In the genomic region with DNA sequence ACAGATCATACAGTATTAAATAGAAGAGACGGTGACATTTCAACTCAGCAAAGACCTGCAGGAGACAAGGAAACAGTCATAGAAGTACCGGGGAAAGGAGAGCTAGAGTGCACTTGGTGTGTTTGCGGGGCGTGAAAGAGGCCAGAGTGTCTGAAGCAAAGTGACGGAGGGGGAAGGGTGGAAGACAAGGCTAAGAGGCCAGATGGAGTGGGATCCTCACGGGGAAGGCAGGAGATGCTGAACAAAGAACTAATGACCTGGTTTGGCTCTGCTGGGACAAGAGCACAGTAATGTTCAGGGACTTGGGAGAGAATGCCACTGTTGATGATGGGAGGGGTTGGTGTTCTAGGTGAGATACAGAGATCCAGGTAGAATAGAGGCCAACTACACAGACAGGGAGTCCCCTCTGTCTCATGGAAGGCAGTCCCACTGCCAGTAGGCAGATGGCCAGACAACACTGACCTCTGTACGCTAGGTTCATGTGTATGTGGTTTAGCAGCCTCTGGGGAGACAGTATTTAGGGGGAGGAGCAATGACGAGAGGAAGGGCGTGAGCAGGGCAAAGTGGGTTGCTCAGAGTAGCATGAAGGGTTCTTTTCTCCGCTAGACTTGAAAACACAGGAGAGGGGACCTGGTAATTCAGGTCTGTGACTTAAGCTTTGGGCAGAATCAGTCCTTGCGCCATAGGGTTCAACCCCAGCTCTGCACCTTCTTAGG, we compare ENCODE assay signal across 8 mouse cellular contexts. TPM values are rescaled to one million over a fixed set of nuclear protein-coding genes. Genes with fewer than 3 reads are reported as not detected.
DNase-seq lines count a peak whose midpoint lies in the region; ATAC-seq lines count a peak whose summit lies in the region.

No protein-coding gene starts in this region.

- no peak for DNase-seq in heart, embryonic 10.5 days (ENCODE audit: low spot score)
- no peak for DNase-seq in heart, postnatal 25 days (ENCODE audit: low spot score)
- DNase-seq in B cell, adult 2 months: peak; percentile 71 to 76
- DNase-seq in adrenal gland, postnatal 36 days: no peak
- DNase-seq in urinary bladder, adult 2 months (ENCODE audit: low spot score): no peak
- DNase-seq in urinary bladder, postnatal 10 days (ENCODE audit: low spot score): no peak

- intact Hi-C loops in heart, postnatal 25 days (cut with DNase I): loop anchor here (5.0 kb wide), 1 partner anchor 51 kb away; no protein-coding TSS in a partner anchor

- 63% methylated on average over 11 of the region's 11 CpGs for WGBS in heart, embryonic 10.5 days
- 63% methylated on average over 11 of the region's 11 CpGs for WGBS in hindbrain, embryonic 15.5 days

- no peak overlapping the region for H3K9ac ChIP-seq in hindbrain, embryonic 15.5 days

- no peak for ATAC-seq in hindbrain, embryonic 15.5 days (ENCODE audit: low FRiP score, low read depth)
- peak; percentile 65 for ATAC-seq in megakaryocyte, adult 5-6 weeks (ENCODE audit: poor library complexity, severe bottlenecking)

- H3K4me3 ChIP-seq in heart, embryonic 10.5 days: no peak overlapping the region
- no peak overlapping the region for H3K4me3 ChIP-seq in hindbrain, embryonic 15.5 days

- no peaks in the 10 kb centered on the region for H3K36me3 ChIP-seq in heart, embryonic 10.5 days
- peaks cover 9% of the 10 kb centered on the region; the same call in 1 of the 2 replicates for H3K36me3 ChIP-seq in hindbrain, embryonic 15.5 days

- peak overlapping the region; percentile 73; the same call in 1 of the 2 replicates for H3K27ac ChIP-seq in heart, embryonic 10.5 days
- H3K27ac ChIP-seq in hindbrain, embryonic 15.5 days (replicated peaks): 0 out of 2 replicates have a peak overlapping the region, but pooled peaks have one; percentile 17

- no peak overlapping the region for H3K4me2 ChIP-seq in hindbrain, embryonic 15.5 days

- no peaks in the 10 kb centered on the region for H3K27me3 ChIP-seq in heart, embryonic 10.5 days (ENCODE audit: insufficient read depth, poor library complexity, severe bottlenecking)
- no peaks in the 10 kb centered on the region for H3K27me3 ChIP-seq in hindbrain, embryonic 15.5 days

- peaks cover 57% of the 10 kb centered on the region for H3K4me1 ChIP-seq in heart, embryonic 10.5 days
- H3K4me1 ChIP-seq in hindbrain, embryonic 15.5 days (replicated peaks): peaks cover 17% of the 10 kb centered on the region

- no peaks in the 10 kb centered on the region for H3K9me3 ChIP-seq in heart, embryonic 10.5 days
- H3K9me3 ChIP-seq in hindbrain, embryonic 15.5 days: no peaks in the 10 kb centered on the region

RNA-seq across cellular contexts. Expression of gene Spns2, which starts 23.6 kb away (rescaled TPM):
- 5.7 and 7.1 TPM in 2 replicates for polyA plus RNA-seq in heart, embryonic 10.5 days (2016; fragmentation: Nextera tagmentation; extraction: Ambion mirVana)
- 10 to 100 TPM in 1 of 2 experiments, 1 to 10 TPM in 1; 9.2 to 12.9 TPM for total RNA-seq in heart, postnatal 25 days (2021)
- 9.7 and 11.4 TPM in 2 replicates for polyA plus RNA-seq in hindbrain, embryonic 15.5 days (2015; fragmentation: Nextera tagmentation; extraction: Ambion mirVana)
- 2.8 and 2.9 TPM in 2 replicates for total RNA-seq in megakaryocyte, adult 5-6 weeks (2015)
- 0.15 and 4.8 TPM in 2 replicates for total RNA-seq in megakaryocyte, adult 5-6 weeks (2017)
- 1 to 10 TPM; 2.2 to 3.4 TPM for total RNA-seq in adrenal gland, postnatal 36 days (2021)
- polyA plus RNA-seq in urinary bladder, adult 2 months (2012; rRNA removed): 17.9 and 20.1 TPM in 2 replicates

RNA-seq across cellular contexts. Expression of gene Mybbp1a, which starts 25.0 kb away (rescaled TPM):
- 133 and 186 TPM in 2 replicates for polyA plus RNA-seq in heart, embryonic 10.5 days (2016; fragmentation: Nextera tagmentation; extraction: Ambion mirVana)
- total RNA-seq in heart, postnatal 25 days (2021): 10 to 100 TPM; 40.9 to 42.8 TPM
- polyA plus RNA-seq in hindbrain, embryonic 15.5 days (2015; fragmentation: Nextera tagmentation; extraction: Ambion mirVana): 62.1 and 65.9 TPM in 2 replicates
- total RNA-seq in megakaryocyte, adult 5-6 weeks (2015): 62.4 and 71.7 TPM in 2 replicates
- 35.4 and 36.0 TPM in 2 replicates for total RNA-seq in megakaryocyte, adult 5-6 weeks (2017)
- total RNA-seq in adrenal gland, postnatal 36 days (2021): 100 to 1,000 TPM in 1 of 2 experiments, 10 to 100 TPM in 1; 86.3 to 101 TPM
- polyA plus RNA-seq in urinary bladder, adult 2 months (2012; rRNA removed): 55.1 and 75.5 TPM in 2 replicates

RNA-seq across cellular contexts. Expression of gene Ggt6, which starts 30.8 kb away (rescaled TPM):
- polyA plus RNA-seq in heart, embryonic 10.5 days (2016; fragmentation: Nextera tagmentation; extraction: Ambion mirVana): not detected in 2 replicates
- under 1 TPM in 1 of 2 experiments, not detected in 1; 0.31 TPM for total RNA-seq in heart, postnatal 25 days (2021)
- not detected in 2 replicates for polyA plus RNA-seq in hindbrain, embryonic 15.5 days (2015; fragmentation: Nextera tagmentation; extraction: Ambion mirVana)
- total RNA-seq in megakaryocyte, adult 5-6 weeks (2015): not detected in 2 replicates
- not detected in 2 replicates for total RNA-seq in megakaryocyte, adult 5-6 weeks (2017)
- 1 to 10 TPM in 1 of 2 experiments, under 1 TPM in 1; 0.79 to 5.3 TPM for total RNA-seq in adrenal gland, postnatal 36 days (2021)
- 3.6 and 3.7 TPM in 2 replicates for polyA plus RNA-seq in urinary bladder, adult 2 months (2012; rRNA removed)

RNA-seq across cellular contexts. Expression of gene Smtnl2, which starts 54.6 kb away (rescaled TPM):
- 148 and 184 TPM in 2 replicates for polyA plus RNA-seq in heart, embryonic 10.5 days (2016; fragmentation: Nextera tagmentation; extraction: Ambion mirVana)
- total RNA-seq in heart, postnatal 25 days (2021): 10 to 100 TPM; 19.0 to 21.6 TPM
- 9.9 and 10.2 TPM in 2 replicates for polyA plus RNA-seq in hindbrain, embryonic 15.5 days (2015; fragmentation: Nextera tagmentation; extraction: Ambion mirVana)
- not detected in 2 replicates for total RNA-seq in megakaryocyte, adult 5-6 weeks (2015)
- not detected in 2 replicates for total RNA-seq in megakaryocyte, adult 5-6 weeks (2017)
- 1 to 10 TPM; 1.7 to 2.4 TPM for total RNA-seq in adrenal gland, postnatal 36 days (2021)
- 5.3 and 6.7 TPM in 2 replicates for polyA plus RNA-seq in urinary bladder, adult 2 months (2012; rRNA removed)

Comparison
In these comparisons a context has a peak if more than half of its experiments do, and no peak if none do; other contexts are left out.
1. DNase-seq: peak in B cell, adult 2 months (2 of 2); none in heart, embryonic 10.5 days (single experiment), heart, postnatal 25 days (single experiment), adrenal gland, postnatal 36 days (0 of 2), urinary bladder, adult 2 months (single experiment) and urinary bladder, postnatal 10 days (single experiment).